Mouse (Mus musculus) gastrocnemius, adult 2 months (tissue): ENCODE measurements around the gene Defb42. TPM values are rescaled to one million over a fixed set of nuclear protein-coding genes. Genes with fewer than 3 reads are reported as not detected.

Experiments used
- DNase-seq: peaks from one replicate; pipeline ENCODE4 v3.0.0; 2022
- H3K27ac ChIP-seq: fragments of 200-600 bp; 2 replicates; pipeline ENCODE4 v1.8.1; 2022; ENCODE audit warnings: mild to moderate bottlenecking
- H3K4me3 ChIP-seq: fragments of 200-600 bp; 2 replicates; pipeline ENCODE4 v1.8.1; 2022; ENCODE audit warnings: mild to moderate bottlenecking, moderate library complexity
- CTCF ChIP-seq: fragments of 200-600 bp; IDR thresholded peaks from 2 replicates; pipeline ENCODE4 v1.8.1; 2022; ENCODE audit warnings: antibody characterized with exemption, mild to moderate bottlenecking, moderate library complexity
- intact Hi-C: fragments of 180-260 bp; cut with DNase I; formaldehyde crosslinking; loops from one replicate; pipeline ENCODE4 v1.15.1; 2025
- total RNA-seq, 2 experiments: library from RNA; stranded (reverse); gene quantifications; 2 replicates each; pipeline ENCODE4 v1.2.3; 2021

The Defb42 gene
- total RNA-seq, 2 experiments from 2014 or later: not detected

DNA sequence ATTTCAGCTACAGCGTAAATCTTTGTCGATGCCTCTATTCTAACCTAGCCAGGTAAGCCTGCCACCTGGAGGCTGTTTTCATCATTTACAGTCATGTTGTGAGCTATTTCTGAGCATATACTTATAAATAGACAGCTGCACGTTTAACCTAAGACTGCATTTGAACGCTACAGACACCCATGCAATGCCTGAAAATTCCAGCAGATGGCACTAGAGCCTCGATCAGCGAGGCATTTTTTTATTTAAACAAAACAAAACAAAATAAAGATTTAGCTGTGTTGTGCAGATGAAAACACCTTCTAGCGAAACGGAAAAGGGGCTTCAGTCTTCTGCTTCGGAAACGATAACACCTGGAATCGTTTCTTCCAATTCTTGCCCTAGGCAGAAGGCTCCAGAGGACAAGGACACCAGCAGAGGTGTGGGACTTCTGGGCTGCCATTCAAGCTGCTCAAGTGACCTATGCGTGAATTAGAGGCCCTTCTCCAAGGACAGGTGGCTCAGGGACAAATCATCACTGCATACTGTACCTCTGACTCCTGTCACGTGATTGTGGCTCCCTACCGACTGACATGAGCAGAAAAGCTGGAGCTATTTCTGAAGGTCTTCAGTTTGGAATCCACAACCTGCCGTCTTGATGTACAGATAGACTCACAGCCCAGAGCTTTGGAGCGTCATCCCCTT is 20.0 kb downstream of the Defb42 start:
- no peak overlapping the region for H3K27ac ChIP-seq
- peak; percentile 71 for DNase-seq
- TF ChIP-seq CTCF: peak; percentile 94; the same call in 1 of the 2 replicates
- intact Hi-C loops: loop anchor here (10.0 kb wide), 1 partner anchor 288 kb away; no protein-coding TSS in a partner anchor
- peak overlapping the region; percentile 35 for H3K4me3 ChIP-seq

DNA sequence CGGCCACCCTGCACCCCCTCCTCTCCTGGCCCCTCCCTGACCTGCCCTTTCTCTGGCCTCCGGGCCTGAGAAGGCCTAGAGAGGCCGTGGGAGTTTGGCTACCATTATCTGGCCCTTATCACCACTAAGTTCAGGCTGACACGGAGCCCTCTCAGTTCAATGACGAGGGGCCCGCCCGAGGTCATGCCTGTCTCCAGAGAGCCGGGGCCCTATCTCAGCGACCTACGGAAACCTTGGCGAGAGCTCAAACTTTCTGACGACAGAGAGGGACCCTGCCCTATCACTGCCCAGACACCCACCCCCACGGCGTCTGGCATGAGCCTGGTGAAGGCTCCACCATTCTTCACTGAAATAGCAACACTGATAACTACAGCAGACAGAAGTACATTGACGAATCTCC is 20.9 kb downstream of the Defb42 start:
- no peak for DNase-seq
- Histone ChIP-seq H3K27ac (no peak overlapping the region), H3K4me3 (no peak overlapping the region)
- no peak for TF ChIP-seq CTCF
- intact Hi-C loops: loop anchor here (10.0 kb wide), 1 partner anchor 287 kb away; no protein-coding TSS in a partner anchor

Other genes starting within 250 kb of the Defb42 start
- gene Wdfy2, start 209.3 kb upstream of the Defb42 start, total RNA-seq: 1 to 10 TPM; 8.0 TPM
- gene Defb48, start 62.5 kb upstream of the Defb42 start, total RNA-seq: not detected
- gene Defb47, start 48.9 kb upstream of the Defb42 start, total RNA-seq: not detected
- not detected for gene Defb43, start 35.2 kb upstream of the Defb42 start, total RNA-seq
- not detected for gene Defb30, start 3.0 kb downstream of the Defb42 start, total RNA-seq